Mouse (Mus musculus) lung, embryonic 16.5 days (tissue): ENCODE results near the gene Acsf3. TPM values are rescaled to one million over a fixed set of nuclear protein-coding genes. Genes with fewer than 3 reads are reported as not detected.

ENCODE experiments used
- ATAC-seq: fragments of 200-750 bp; cut with Nextera tagmentation; 2 replicates; pipeline ENCODE4 v1.8.0; 2017; ENCODE audit warnings: low read depth, mild to moderate bottlenecking, moderate library complexity
- H3K27ac ChIP-seq: fragments of 300-500 bp; sonication (generic); 2 replicates; pipeline ENCODE4 v1.5.1; 2014; ENCODE audit warnings: mild to moderate bottlenecking, control low read depth, low read length
- H3K27me3 ChIP-seq: fragments of 300-500 bp; sonication (generic); 2 replicates; pipeline ENCODE4 v1.6.1; 2014; ENCODE audit warnings: low read depth, low read length, mixed read lengths; ENCODE audit not compliant: control insufficient read depth, insufficient read depth
- H3K36me3 ChIP-seq: fragments of 300-500 bp; sonication (generic); 2 replicates; pipeline ENCODE4 v1.6.1; 2014; ENCODE audit warnings: low read length; ENCODE audit not compliant: control insufficient read depth, insufficient read depth
- H3K4me1 ChIP-seq: fragments of 300-500 bp; sonication (generic); replicated peaks from 2 replicates; pipeline ENCODE4 v1.6.1; 2014; ENCODE audit warnings: low read length, mixed read lengths; ENCODE audit not compliant: control insufficient read depth, insufficient read depth
- H3K4me2 ChIP-seq: fragments of 300-500 bp; sonication (generic); 2 replicates; pipeline ENCODE4 v1.6.1; 2014; ENCODE audit warnings: low read depth, low read length, control low read depth
- H3K4me3 ChIP-seq: fragments of 300-500 bp; sonication (generic); 2 replicates; pipeline ENCODE4 v1.5.1; 2014; ENCODE audit warnings: mild to moderate bottlenecking, low read length, control low read depth
- H3K9ac ChIP-seq: fragments of 300-500 bp; sonication (generic); 2 replicates; pipeline ENCODE4 v1.6.1; 2014; ENCODE audit warnings: low read length, control low read depth
- H3K9me3 ChIP-seq: fragments of 300-500 bp; sonication (generic); 2 replicates; pipeline ENCODE4 v1.6.1; 2016; ENCODE audit warnings: low read length; ENCODE audit not compliant: control insufficient read depth
- WGBS: fragments of 180-500 bp; shearing (Covaris S2); extraction: QIAGEN DNeasy Blood & Tissue Kit; methylation state at CpG from one replicate; pipeline ENCODE4 v1.1.7; 2014; 5-methylcytosine and 5-hydroxymethylcytosine counted together
- polyA plus RNA-seq: library from polyadenylated mRNA; unstranded; fragments of >200 nt; fragmentation: Nextera tagmentation; extraction: Ambion mirVana; gene quantifications from 2 replicates; pipeline ENCODE4 v1.2.1, GENCODE M21; 2015

The Acsf3 gene
- polyA plus RNA-seq, 1 experiment from 2014 or later = 17.1 TPM

GRCm38 (mm10) chr8:122769251-122770058, 5.8 kb upstream of the Acsf3 start:
- no peak overlapping the region for H3K4me2 ChIP-seq
- H3K27me3 ChIP-seq = no peaks in the 10 kb centered on the region
- no peak overlapping the region for H3K27ac ChIP-seq
- no peak for ATAC-seq
- H3K4me1 ChIP-seq = no peaks in the 10 kb centered on the region
- no peak overlapping the region for H3K4me3 ChIP-seq
- H3K9me3 ChIP-seq = no peaks in the 10 kb centered on the region
- H3K36me3 ChIP-seq = no peaks in the 10 kb centered on the region
- WGBS = 45% methylated on average over 24 of the region's 24 CpGs
- no peak overlapping the region for H3K9ac ChIP-seq

GRCm38 (mm10) chr8:122772431-122773060, 2.7 kb upstream of the Acsf3 start:
- H3K27ac ChIP-seq = no peak overlapping the region
- no peaks in the 10 kb centered on the region for H3K36me3 ChIP-seq
- WGBS = 17% methylated on average over 10 of the region's 10 CpGs
- H3K9me3 ChIP-seq = no peaks in the 10 kb centered on the region
- no peak overlapping the region for H3K4me2 ChIP-seq
- no peak overlapping the region for H3K4me3 ChIP-seq
- H3K27me3 ChIP-seq = no peaks in the 10 kb centered on the region
- ATAC-seq = no peak
- no peak overlapping the region for H3K9ac ChIP-seq
- H3K4me1 ChIP-seq = peaks cover 5% of the 10 kb centered on the region

GRCm38 (mm10) chr8:122777701-122778100, 2.4 kb downstream of the Acsf3 start:
- Histone ChIP-seq H3K9ac (no peak overlapping the region), H3K36me3 (no peaks in the 10 kb centered on the region), H3K27ac (no peak overlapping the region), H3K9me3 (no peaks in the 10 kb centered on the region), H3K4me3 (no peak overlapping the region), H3K4me2 (no peak overlapping the region), H3K4me1 (peaks cover 5% of the 10 kb centered on the region), H3K27me3 (no peaks in the 10 kb centered on the region)
- ATAC-seq = no peak
- 87% methylated on average over 6 of the region's 6 CpGs for WGBS

- H3K4me2 ChIP-seq = no peak overlapping the region
- H3K27ac ChIP-seq = no peak overlapping the region
- no peaks in the 10 kb centered on the region for H3K9me3 ChIP-seq
- H3K4me1 ChIP-seq = peaks cover 5% of the 10 kb centered on the region
- H3K4me3 ChIP-seq = no peak overlapping the region
- H3K27me3 ChIP-seq = no peaks in the 10 kb centered on the region
- no peak for ATAC-seq
- H3K36me3 ChIP-seq = no peaks in the 10 kb centered on the region
- 76% methylated on average over 3 of the region's 3 CpGs for WGBS
- no peak overlapping the region for H3K9ac ChIP-seq
Measured at GRCm38 (mm10) chr8:122778703-122779239, 3.5 kb downstream of the Acsf3 start.

- no peak overlapping the region for H3K4me2 ChIP-seq
- peaks cover 5% of the 10 kb centered on the region for H3K4me1 ChIP-seq
- no peaks in the 10 kb centered on the region for H3K27me3 ChIP-seq
- no peaks in the 10 kb centered on the region for H3K36me3 ChIP-seq
- 71% methylated on average over 9 of the region's 9 CpGs for WGBS
- no peak for ATAC-seq
- no peak overlapping the region for H3K4me3 ChIP-seq
- no peak overlapping the region for H3K9ac ChIP-seq
- no peaks in the 10 kb centered on the region for H3K9me3 ChIP-seq
- no peak overlapping the region for H3K27ac ChIP-seq
Measured at GRCm38 (mm10) chr8:122779255-122779654, 4.0 kb downstream of the Acsf3 start.

GRCm38 (mm10) chr8:122784756-122785155, 9.5 kb downstream of the Acsf3 start:
- no peak overlapping the region for H3K9ac ChIP-seq
- H3K9me3 ChIP-seq = no peaks in the 10 kb centered on the region
- H3K27me3 ChIP-seq = no peaks in the 10 kb centered on the region
- H3K4me2 ChIP-seq = no peak overlapping the region
- WGBS = 89% methylated on average over 1 of the region's 1 CpGs
- no peaks in the 10 kb centered on the region for H3K4me1 ChIP-seq
- H3K36me3 ChIP-seq = 0 out of 2 replicates have a peak, but pooled peaks cover 3% of the 10 kb centered on the region
- ATAC-seq = no peak
- no peak overlapping the region for H3K4me3 ChIP-seq
- no peak overlapping the region for H3K27ac ChIP-seq

GRCm38 (mm10) chr8:122789796-122790195, 14.5 kb downstream of the Acsf3 start:
- Histone ChIP-seq H3K27me3 (no peaks in the 10 kb centered on the region), H3K36me3 (0 out of 2 replicates have a peak, but pooled peaks cover 3% of the 10 kb centered on the region), H3K9me3 (no peaks in the 10 kb centered on the region), H3K4me2 (no peak overlapping the region), H3K27ac (no peak overlapping the region), H3K4me1 (peaks cover 4% of the 10 kb centered on the region; the same call in 1 of the 2 replicates), H3K9ac (no peak overlapping the region), H3K4me3 (no peak overlapping the region)
- no peak for ATAC-seq
- 90% methylated on average over 5 of the region's 5 CpGs for WGBS

GRCm38 (mm10) chr8:122793375-122794174, 18.3 kb downstream of the Acsf3 start:
- Histone ChIP-seq H3K4me2 (no peak overlapping the region), H3K27me3 (no peaks in the 10 kb centered on the region), H3K4me1 (peaks cover 4% of the 10 kb centered on the region; the same call in 1 of the 2 replicates), H3K36me3 (no peaks in the 10 kb centered on the region), H3K9me3 (no peaks in the 10 kb centered on the region), H3K9ac (no peak overlapping the region), H3K27ac (no peak overlapping the region), H3K4me3 (no peak overlapping the region)
- ATAC-seq = peak; percentile 96
- WGBS = 61% methylated on average over 18 of the region's 18 CpGs

- Histone ChIP-seq H3K27me3 (no peaks in the 10 kb centered on the region), H3K4me3 (no peak overlapping the region), H3K4me2 (no peak overlapping the region), H3K36me3 (no peaks in the 10 kb centered on the region), H3K9ac (no peak overlapping the region), H3K4me1 (peaks cover 4% of the 10 kb centered on the region; the same call in 1 of the 2 replicates), H3K9me3 (no peaks in the 10 kb centered on the region), H3K27ac (no peak overlapping the region)
- ATAC-seq = no peak
- WGBS = 79% methylated on average over 5 of the region's 5 CpGs
Measured at GRCm38 (mm10) chr8:122794175-122794454, 18.8 kb downstream of the Acsf3 start.
